Mouse (Mus musculus) kidney, postnatal 0 days (tissue): ENCODE data around the gene St13. TPM values are rescaled to one million over a fixed set of nuclear protein-coding genes. Genes with fewer than 3 reads are reported as not detected.

Experiments used
- ATAC-seq: fragments of 200-750 bp; cut with Nextera tagmentation; replicated peaks from 2 replicates; pipeline ENCODE4 v1.8.0; 2017; ENCODE audit warnings: low read depth, moderate number of reproducible peaks, moderate TSS enrichment, moderate library complexity; ENCODE audit not compliant: low FRiP score
- DNase-seq: peaks from one replicate; pipeline ENCODE4 v3.0.0-alpha.2; 2016; ENCODE audit warnings: low spot score
- H3K27ac ChIP-seq: fragments of 300-500 bp; sonication (generic); 2 replicates; pipeline ENCODE4 v1.5.1; 2014; ENCODE audit warnings: mild to moderate bottlenecking
- H3K27me3 ChIP-seq: fragments of 300-500 bp; sonication (generic); 2 replicates; pipeline ENCODE4 v1.6.1; 2014; ENCODE audit warnings: low read length, mixed read lengths; ENCODE audit not compliant: insufficient read depth
- H3K36me3 ChIP-seq: fragments of 300-500 bp; sonication (generic); 2 replicates; pipeline ENCODE4 v1.6.1; 2014; ENCODE audit warnings: low read length, mixed read lengths; ENCODE audit not compliant: insufficient read depth
- H3K4me1 ChIP-seq: fragments of 300-500 bp; sonication (generic); replicated peaks from 2 replicates; pipeline ENCODE4 v1.6.1; 2014; ENCODE audit warnings: antibody characterized with exemption, low read length, mixed read lengths; ENCODE audit not compliant: insufficient read depth
- H3K4me2 ChIP-seq: fragments of 300-500 bp; sonication (generic); 2 replicates; pipeline ENCODE4 v1.6.1; 2014; ENCODE audit warnings: mild to moderate bottlenecking, low read length, moderate library complexity, mixed read lengths
- H3K4me3 ChIP-seq: fragments of 300-500 bp; sonication (generic); replicated peaks from 2 replicates; pipeline ENCODE4 v1.5.1; 2014; ENCODE audit warnings: low read depth, low read length
- H3K9ac ChIP-seq: fragments of 300-500 bp; sonication (generic); 2 replicates; pipeline ENCODE4 v1.6.1; 2014; ENCODE audit warnings: low read depth, low read length
- H3K9me3 ChIP-seq: fragments of 300-500 bp; sonication (generic); replicated peaks from 2 replicates; pipeline ENCODE4 v1.6.1; 2016; ENCODE audit warnings: low read length, inconsistent platforms, mixed read lengths
- CTCF ChIP-seq: IDR thresholded peaks from 2 replicates; pipeline ENCODE4 v1.5.1; 2016; ENCODE audit warnings: antibody characterized with exemption, low read depth, mild to moderate bottlenecking, moderate library complexity
- WGBS: fragments of 180-500 bp; shearing (Covaris S2); extraction: QIAGEN DNeasy Blood & Tissue Kit; methylation state at CpG from one replicate; pipeline ENCODE4 v1.1.7; 2014; 5-methylcytosine and 5-hydroxymethylcytosine counted together
- polyA plus RNA-seq: library from polyadenylated mRNA; unstranded; fragments of >200 nt; fragmentation: Nextera tagmentation; extraction: Ambion mirVana; gene quantifications from 2 replicates; pipeline ENCODE4 v1.2.1, GENCODE M21; 2015

St13 gene
- 173 and 186 TPM in 2 replicates for polyA plus RNA-seq

DNA sequence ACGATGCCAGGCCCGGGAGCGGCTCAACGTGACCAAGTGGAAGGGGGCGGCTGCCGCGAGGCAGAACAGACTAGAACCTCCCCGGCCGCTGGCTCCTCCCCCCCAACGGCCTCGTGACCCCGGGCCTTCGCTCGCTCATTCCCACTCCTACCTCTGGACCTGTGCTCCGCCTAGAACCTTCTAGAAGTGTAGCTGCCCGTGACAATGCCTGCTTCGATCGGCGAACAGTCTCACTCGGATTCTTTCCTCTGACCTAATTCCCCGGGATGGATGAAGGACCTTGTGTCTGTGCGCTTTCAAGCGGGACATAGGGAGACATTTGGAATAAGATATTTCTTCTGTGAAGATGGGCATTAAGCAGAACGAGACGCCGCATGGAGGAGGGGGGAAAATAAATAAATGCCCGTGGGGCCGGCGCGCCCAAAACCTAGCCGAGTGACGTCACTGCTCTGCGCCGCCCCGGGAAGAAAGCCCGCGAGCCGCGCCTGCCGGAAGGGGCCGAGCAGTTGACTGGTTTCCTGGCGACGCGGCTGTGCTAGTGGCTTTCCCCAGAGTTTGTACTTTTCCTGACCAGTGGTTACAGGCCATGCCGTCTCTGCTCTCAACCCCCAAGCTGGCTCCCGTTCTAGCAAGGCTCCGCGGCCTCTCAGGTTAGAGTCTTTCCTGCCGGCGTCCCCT is at the start of gene St13, which contains the start of gene Xpnpep3:
Gene St13 (minus strand): TSS at position 440 of the 678 bp plus-strand sequence.
Gene Xpnpep3 (plus strand): TSS at position 501 of the 678 bp plus-strand sequence.
- peak within 1 kb of the TSS; percentile 90 for H3K27ac ChIP-seq
- ATAC-seq (peak; percentile 100), DNase-seq (peak; percentile 99)
- peak within 1 kb of the TSS; percentile 99 for H3K4me3 ChIP-seq
- H3K27me3 ChIP-seq, result no peaks in the 10 kb centered on the region
- WGBS, result under 1% methylated on average over 50 of the region's 50 CpGs
- peak within 1 kb of the TSS; percentile 96 for H3K9ac ChIP-seq
- H3K4me2 ChIP-seq, result peak within 1 kb of the TSS; percentile 73
- H3K36me3 ChIP-seq, result no peaks in the 10 kb centered on the region
- H3K9me3 ChIP-seq, result no peaks in the 10 kb centered on the region
- TF ChIP-seq CTCF, result no peak
- H3K4me1 ChIP-seq, result peaks cover 4% of the 10 kb centered on the region

DNA sequence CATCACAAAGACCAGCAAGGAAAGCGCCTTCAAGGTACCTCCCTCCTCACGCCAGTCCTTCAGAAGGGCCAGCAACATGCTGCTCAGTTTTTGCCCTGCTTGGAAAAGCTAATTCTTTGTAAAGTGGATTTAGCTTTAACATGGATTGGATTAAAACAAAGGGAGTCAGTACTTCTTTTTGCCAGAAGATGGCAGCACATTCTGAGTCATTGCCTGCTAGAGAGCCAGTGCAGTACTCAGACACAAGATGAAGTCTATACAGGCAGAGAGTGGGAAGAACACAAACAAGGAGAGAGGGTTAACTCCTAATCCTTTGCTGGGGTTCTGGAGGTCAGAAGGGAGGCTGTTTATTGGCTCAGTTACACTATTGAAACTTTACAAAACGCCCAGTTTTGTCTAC is 48.6 kb upstream of the St13 start:
- no peak overlapping the region for H3K27ac ChIP-seq
- peak; percentile 90 for DNase-seq
- no peaks in the 10 kb centered on the region for H3K9me3 ChIP-seq
- no peak for ATAC-seq
- H3K36me3 ChIP-seq, result peaks cover 30% of the 10 kb centered on the region; the same call in 1 of the 2 replicates
- no peaks in the 10 kb centered on the region for H3K4me1 ChIP-seq
- H3K9ac ChIP-seq, result no peak overlapping the region
- H3K4me3 ChIP-seq, result no peak overlapping the region
- no peak overlapping the region for H3K4me2 ChIP-seq
- peak; percentile 89 for TF ChIP-seq CTCF
- 45% methylated on average over 3 of the region's 3 CpGs for WGBS
- no peaks in the 10 kb centered on the region for H3K27me3 ChIP-seq

DNA sequence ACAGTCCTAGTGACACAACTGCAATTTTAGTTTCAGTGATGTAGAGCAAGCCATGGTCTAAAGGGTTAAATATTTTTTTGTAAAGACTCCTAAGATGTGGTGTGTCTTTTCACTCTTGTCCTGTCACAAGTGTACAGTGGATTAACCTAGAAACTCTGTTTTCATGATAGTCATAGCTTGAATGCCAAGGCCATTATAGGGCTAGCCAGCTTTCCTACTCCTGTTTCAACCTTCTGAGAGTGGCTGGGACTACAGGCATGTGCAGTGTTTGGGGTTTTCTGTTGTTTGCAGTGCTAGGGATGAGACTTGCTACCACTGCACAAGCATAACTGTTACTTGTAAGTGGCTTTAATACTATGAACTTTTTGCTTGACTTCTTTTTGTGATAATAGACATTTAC is 39.4 kb upstream of the St13 start:
- H3K9me3 ChIP-seq, result no peaks in the 10 kb centered on the region
- no peak for DNase-seq
- no peak overlapping the region for H3K4me2 ChIP-seq
- H3K36me3 ChIP-seq, result peaks cover 19% of the 10 kb centered on the region
- H3K4me1 ChIP-seq, result no peaks in the 10 kb centered on the region
- H3K4me3 ChIP-seq, result no peak overlapping the region
- no peak for ATAC-seq
- no peak for TF ChIP-seq CTCF
- H3K27me3 ChIP-seq, result no peaks in the 10 kb centered on the region
- H3K27ac ChIP-seq, result no peak overlapping the region
- H3K9ac ChIP-seq, result no peak overlapping the region

DNA sequence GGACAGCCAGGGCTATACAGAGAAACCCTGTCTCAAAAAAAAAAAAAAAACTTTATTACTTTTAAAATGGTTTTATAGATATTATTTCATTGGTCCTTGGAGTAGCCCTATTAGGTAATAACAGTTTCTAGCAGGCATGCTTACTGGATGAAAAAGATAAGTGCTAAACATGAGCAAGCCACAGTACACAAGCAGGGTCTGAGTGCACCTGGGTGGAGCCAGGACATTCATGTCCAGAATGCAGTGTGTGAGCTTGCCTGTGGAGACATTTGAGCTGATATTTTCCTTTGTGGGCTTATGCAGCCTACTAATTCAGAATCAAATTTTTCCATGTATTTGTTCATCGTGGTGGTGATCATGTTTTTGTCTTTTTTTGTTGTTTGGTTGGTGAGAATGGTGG is 38.5 kb upstream of the St13 start:
- DNase-seq (no peak), ATAC-seq (no peak)
- no peak overlapping the region for H3K9ac ChIP-seq
- no peak overlapping the region for H3K4me3 ChIP-seq
- H3K4me2 ChIP-seq, result no peak overlapping the region
- H3K4me1 ChIP-seq, result no peaks in the 10 kb centered on the region
- 93% methylated on average over 1 of the region's 1 CpGs for WGBS
- TF ChIP-seq CTCF, result no peak
- H3K9me3 ChIP-seq, result no peaks in the 10 kb centered on the region
- H3K27ac ChIP-seq, result no peak overlapping the region
- H3K27me3 ChIP-seq, result no peaks in the 10 kb centered on the region
- H3K36me3 ChIP-seq, result peaks cover 19% of the 10 kb centered on the region

DNA sequence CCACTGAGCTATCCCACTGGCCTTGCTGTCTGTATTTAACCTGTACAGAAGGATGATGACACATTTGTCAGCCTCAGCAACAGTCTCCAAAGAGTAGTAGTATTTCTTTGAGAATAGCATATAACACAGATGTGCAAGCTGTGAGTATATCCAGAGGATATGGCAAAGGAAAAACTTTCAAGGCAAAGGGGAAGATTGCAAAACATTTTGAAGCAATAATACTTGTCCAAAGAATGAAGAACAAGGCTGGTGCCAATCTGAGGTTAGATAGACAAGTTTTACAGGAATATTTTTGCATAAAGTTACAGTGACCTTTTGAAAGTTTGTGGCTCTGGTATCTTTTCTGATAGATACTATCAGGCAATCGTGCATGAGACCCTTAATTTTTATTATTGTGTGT is 31.3 kb upstream of the St13 start:
- H3K27ac ChIP-seq, result no peak overlapping the region
- whole genome bisulfite sequencing, result 49% methylated on average over 1 of the region's 1 CpGs
- 0 out of 2 replicates have a peak, but pooled peaks cover 16% of the 10 kb centered on the region for H3K36me3 ChIP-seq
- ATAC-seq (no peak), DNase-seq (no peak)
- H3K9me3 ChIP-seq, result no peaks in the 10 kb centered on the region
- no peak overlapping the region for H3K9ac ChIP-seq
- H3K27me3 ChIP-seq, result no peaks in the 10 kb centered on the region
- TF ChIP-seq CTCF, result no peak
- no peak overlapping the region for H3K4me3 ChIP-seq
- no peaks in the 10 kb centered on the region for H3K4me1 ChIP-seq
- H3K4me2 ChIP-seq, result no peak overlapping the region

DNA sequence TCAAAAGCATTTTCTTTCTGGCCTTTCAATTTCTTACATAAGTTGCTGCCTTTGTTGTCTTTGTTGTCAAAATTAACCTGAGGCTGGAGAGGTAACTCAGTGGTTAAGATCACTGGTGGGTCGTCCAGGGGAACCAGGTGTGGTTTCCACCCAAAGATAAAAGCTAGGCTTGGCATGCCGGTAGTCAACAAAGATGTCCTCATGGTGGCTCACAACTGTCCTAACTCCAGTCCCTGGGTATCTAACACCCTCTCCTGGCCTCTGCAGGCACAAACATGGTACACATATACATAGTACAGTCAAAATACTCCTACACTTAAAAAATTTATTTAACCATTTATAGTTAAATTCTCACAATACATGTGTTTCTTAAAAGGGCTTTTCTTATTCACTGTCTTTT is 28.1 kb upstream of the St13 start:
- 0 out of 2 replicates have a peak, but pooled peaks have one; percentile 10 for TF ChIP-seq CTCF
- H3K36me3 ChIP-seq, result 0 out of 2 replicates have a peak, but pooled peaks cover 16% of the 10 kb centered on the region
- H3K4me3 ChIP-seq, result no peak overlapping the region
- WGBS, result 84% methylated on average over 2 of the region's 2 CpGs
- H3K27ac ChIP-seq, result no peak overlapping the region
- H3K4me2 ChIP-seq, result no peak overlapping the region
- DNase-seq (no peak), ATAC-seq (no peak)
- no peaks in the 10 kb centered on the region for H3K27me3 ChIP-seq
- no peaks in the 10 kb centered on the region for H3K4me1 ChIP-seq
- no peaks in the 10 kb centered on the region for H3K9me3 ChIP-seq
- H3K9ac ChIP-seq, result no peak overlapping the region
